Mouse (Mus musculus): ENCODE results near the gene Crls1. TPM values are rescaled to one million over a fixed set of nuclear protein-coding genes. Genes with fewer than 3 reads are reported as not detected.

The Crls1 gene
- polyA plus RNA-seq, 1 experiment from 2014 or later = 11.2 TPM

DNA sequence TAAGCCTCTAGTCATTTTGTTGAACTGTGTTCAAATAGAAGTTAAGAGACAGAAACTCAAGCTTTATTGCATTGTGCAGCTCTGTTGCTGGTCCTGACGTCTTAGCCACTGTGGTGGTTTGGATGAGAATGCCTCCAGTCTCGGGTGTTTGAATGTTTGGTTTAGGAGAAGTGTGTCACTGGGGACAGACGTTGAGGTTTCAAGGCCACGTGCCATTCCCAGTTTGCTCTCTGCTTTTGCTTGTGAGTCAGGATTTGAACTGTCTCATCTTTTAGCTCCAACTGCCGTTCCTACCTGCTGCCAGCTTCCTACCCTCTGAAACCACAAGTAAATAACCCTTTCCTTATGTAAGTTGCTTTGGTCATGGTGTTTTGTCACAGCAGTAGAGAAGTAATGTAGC, 21.1 kb downstream of the Crls1 start:
- Histone ChIP-seq H3K4me3 (replicated peaks) (no peak overlapping the region), H3K9ac (no peak overlapping the region), H3K36me3 (peaks cover 35% of the 10 kb centered on the region), H3K27ac (no peak overlapping the region), H3K4me1 (no peaks in the 10 kb centered on the region), H3K4me2 (no peak overlapping the region), H3K27me3 (no peaks in the 10 kb centered on the region), H3K9me3 (replicated peaks) (no peaks in the 10 kb centered on the region)
- ATAC-seq (replicated peaks; ENCODE audit: low FRiP score) = no peak
- WGBS = 82% methylated on average over 5 of the region's 5 CpGs

DNA sequence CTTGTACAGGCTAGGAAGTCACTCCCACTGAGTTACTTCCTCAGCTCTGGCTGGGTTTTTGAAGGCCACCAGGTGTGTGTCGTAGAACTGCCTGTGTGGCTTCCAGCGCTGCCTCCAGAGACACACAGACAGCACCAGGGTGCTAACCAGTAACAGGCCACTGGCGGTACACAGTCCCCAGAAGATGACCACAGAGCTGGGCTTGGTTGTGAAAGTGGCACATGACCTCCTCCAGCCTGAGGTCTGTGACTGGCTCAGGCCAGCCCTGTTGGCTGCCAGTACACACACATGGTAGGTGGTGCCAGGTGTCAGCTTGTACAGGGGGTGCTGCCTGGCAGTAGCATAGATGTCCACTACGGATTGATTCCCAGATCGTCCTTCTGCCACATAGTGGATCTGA, 23.2 kb downstream of the Crls1 start:
- no peaks in the 10 kb centered on the region for H3K4me1 ChIP-seq
- WGBS = 84% methylated on average over 5 of the region's 5 CpGs
- no peaks in the 10 kb centered on the region for H3K27me3 ChIP-seq
- H3K9ac ChIP-seq = no peak overlapping the region
- H3K36me3 ChIP-seq = peaks cover 22% of the 10 kb centered on the region
- no peaks in the 10 kb centered on the region for H3K9me3 ChIP-seq (replicated peaks)
- no peak overlapping the region for H3K4me2 ChIP-seq
- ATAC-seq (replicated peaks; ENCODE audit: low FRiP score) = no peak
- H3K4me3 ChIP-seq (replicated peaks) = no peak overlapping the region
- no peak overlapping the region for H3K27ac ChIP-seq

DNA sequence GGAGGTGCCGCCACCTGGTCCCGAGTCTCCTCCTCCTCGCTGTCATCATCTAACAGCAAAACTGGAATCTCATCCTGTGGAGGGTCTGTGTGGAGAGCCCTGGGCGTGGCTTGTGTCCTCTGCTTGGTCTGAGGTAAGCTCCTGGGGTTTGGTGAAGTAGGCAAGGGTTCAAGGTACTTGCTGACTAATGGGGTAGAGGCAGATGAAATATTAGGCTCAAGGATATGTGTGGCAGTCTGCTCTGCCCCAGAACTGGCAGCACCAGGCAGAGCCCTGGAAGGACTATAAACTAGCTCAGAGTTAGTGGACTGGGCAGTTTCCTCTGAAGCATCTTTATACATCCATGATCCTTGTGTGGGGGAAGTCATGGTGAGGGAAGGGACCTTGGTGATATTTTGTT, 23.8 kb downstream of the Crls1 start:
- Histone ChIP-seq H3K4me3 (replicated peaks) (no peak overlapping the region), H3K27me3 (no peaks in the 10 kb centered on the region), H3K9ac (no peak overlapping the region), H3K27ac (no peak overlapping the region), H3K36me3 (peaks cover 18% of the 10 kb centered on the region), H3K4me1 (no peaks in the 10 kb centered on the region), H3K4me2 (no peak overlapping the region), H3K9me3 (replicated peaks) (no peaks in the 10 kb centered on the region)
- 78% methylated on average over 4 of the region's 4 CpGs for WGBS
- ATAC-seq (replicated peaks; ENCODE audit: low FRiP score) = no peak

DNA sequence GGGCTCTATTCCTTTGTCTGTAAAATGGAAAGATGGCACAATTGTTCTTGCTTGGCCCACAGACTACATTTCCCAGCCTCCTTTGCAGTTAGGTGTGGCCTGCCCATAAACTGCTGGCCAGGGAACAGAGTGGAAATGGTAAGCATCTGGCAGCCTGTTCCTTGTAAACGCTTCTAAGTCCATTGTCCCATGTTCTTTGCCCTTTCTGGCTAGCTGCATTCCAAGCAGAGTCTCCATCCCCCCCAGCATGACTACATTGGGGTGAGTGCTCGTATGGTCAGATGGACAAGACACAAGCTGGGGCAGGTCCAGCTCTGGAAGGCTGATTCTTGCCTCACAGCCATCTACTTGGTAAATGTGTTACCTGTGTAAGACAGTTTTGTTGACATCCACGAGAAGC, 25.2 kb downstream of the Crls1 start:
- H3K4me1 ChIP-seq = no peaks in the 10 kb centered on the region
- WGBS = 72% methylated on average over 3 of the region's 3 CpGs
- no peaks in the 10 kb centered on the region for H3K27me3 ChIP-seq
- ATAC-seq (replicated peaks; ENCODE audit: low FRiP score) = no peak
- H3K4me3 ChIP-seq (replicated peaks) = no peak overlapping the region
- H3K36me3 ChIP-seq = peaks cover 8% of the 10 kb centered on the region
- no peak overlapping the region for H3K9ac ChIP-seq
- H3K9me3 ChIP-seq (replicated peaks) = no peaks in the 10 kb centered on the region
- no peak overlapping the region for H3K27ac ChIP-seq
- no peak overlapping the region for H3K4me2 ChIP-seq

DNA sequence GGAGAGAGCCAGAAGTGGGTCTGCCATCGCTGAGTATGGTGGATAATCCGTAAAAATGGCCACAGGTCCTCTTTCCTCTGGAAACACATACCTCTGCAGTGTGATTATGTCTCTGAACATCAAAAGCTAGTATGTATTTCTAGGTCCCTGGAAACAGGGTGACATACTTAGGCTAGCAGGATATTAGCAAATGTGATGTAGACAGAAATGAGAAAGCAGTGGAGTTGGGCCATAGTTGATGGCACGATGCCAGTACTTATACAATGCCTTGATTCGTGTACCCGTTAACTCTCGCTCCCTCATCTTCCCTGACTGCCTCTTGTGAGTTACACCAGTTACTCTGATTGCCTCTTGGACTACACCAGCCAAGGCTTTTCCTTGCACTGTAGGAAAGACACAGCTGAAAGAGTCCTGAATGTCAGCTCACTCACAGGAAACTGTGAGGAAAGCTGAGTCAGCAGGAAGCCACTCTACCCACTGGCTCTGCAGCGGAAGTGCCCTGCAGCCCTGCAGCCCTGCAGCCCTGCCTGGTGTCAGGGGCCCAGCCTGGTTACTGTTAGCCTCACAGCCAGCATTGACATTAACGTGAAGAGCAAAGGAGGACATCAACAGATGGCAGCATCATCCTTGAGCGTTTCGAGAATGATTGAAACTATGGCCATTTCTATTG, 27.3 kb downstream of the Crls1 start:
- H3K4me2 ChIP-seq = no peak overlapping the region
- H3K4me3 ChIP-seq (replicated peaks) = no peak overlapping the region
- no peak overlapping the region for H3K27ac ChIP-seq
- H3K36me3 ChIP-seq = no peaks in the 10 kb centered on the region
- no peaks in the 10 kb centered on the region for H3K9me3 ChIP-seq (replicated peaks)
- 80% methylated on average over 10 of the region's 10 CpGs for WGBS
- peaks cover 17% of the 10 kb centered on the region for H3K27me3 ChIP-seq
- no peak overlapping the region for H3K9ac ChIP-seq
- no peak for ATAC-seq (replicated peaks; ENCODE audit: low FRiP score)
- H3K4me1 ChIP-seq = peaks cover 2% of the 10 kb centered on the region

DNA sequence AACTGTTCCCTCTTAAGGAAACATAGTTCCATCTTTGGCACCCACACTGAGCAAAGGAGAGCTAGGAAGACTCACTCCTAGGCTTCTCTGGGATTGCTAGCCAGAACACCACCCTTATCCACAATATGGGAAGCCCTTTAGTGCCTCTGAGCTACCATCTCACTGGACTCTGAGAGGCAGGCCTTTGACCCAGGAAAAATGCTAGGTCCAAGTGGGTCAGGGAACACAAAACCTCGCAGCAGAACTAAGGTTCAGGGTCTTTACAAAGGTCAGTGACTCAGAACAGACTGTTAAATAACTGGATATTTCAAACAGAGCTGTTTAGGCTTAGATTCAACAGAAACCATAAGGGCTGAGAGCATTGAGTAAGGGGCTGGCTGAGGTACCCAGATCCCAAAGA, 30.5 kb downstream of the Crls1 start:
- no peak for ATAC-seq (replicated peaks; ENCODE audit: low FRiP score)
- H3K36me3 ChIP-seq = no peaks in the 10 kb centered on the region
- 67% methylated on average over 1 of the region's 1 CpGs for WGBS

DNA sequence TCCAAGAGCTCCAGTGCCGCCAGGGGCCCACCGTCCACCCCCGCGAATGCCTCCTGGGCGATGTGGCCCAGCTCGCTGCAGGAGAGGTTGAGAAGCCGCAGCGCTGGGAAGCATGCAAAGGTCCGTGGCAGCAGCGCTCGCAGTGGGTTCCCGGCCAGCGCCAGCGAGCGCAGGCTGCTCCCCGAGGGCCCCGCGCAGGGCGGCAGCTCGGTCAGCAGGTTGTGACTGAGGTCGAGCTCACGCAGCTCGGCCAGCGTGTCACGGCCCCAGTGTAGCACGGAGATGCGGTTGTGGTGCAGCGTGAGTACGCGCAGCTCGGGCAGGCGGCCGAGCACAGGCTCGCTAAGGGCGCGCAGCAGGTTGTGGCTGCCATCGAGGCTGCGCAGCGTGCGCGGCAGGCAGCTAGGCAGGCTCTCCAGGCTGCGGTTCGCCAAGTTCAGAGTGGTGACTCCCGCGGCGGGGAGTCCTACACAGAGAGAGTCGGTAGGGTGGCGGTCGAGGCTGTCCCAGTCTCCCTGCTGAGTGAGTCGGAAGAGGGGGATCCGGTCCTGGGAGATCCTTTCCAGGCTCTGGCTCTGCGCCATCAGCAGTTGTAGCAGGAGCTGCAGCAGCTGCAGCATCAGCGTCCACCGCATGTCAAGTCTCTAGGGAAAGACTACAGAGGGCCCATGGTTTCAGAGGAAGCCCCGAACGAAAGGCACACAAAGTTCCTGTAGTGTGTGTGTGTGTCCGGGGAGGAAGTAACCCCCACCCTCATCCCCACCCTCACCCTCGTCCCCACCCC, 33.0 kb downstream of the Crls1 start:
- Histone ChIP-seq H3K9me3 (replicated peaks) (no peaks in the 10 kb centered on the region), H3K9ac (peak overlapping the region; percentile 21; the same call in 1 of the 2 replicates), H3K27ac (no peak overlapping the region), H3K27me3 (peaks cover 37% of the 10 kb centered on the region), H3K4me1 (peaks cover 33% of the 10 kb centered on the region), H3K4me3 (replicated peaks) (peak overlapping the region; percentile 55), H3K4me2 (peak overlapping the region; percentile 98), H3K36me3 (no peaks in the 10 kb centered on the region)
- peak; percentile 83 for ATAC-seq (replicated peaks; ENCODE audit: low FRiP score)
- WGBS = under 1% methylated on average over 55 of the region's 58 CpGs

More for the DNA sequence above, 30.5 kb downstream of the Crls1 start:
- H3K4me1 ChIP-seq = peaks cover 30% of the 10 kb centered on the region
- no peak overlapping the region for H3K27ac ChIP-seq
- H3K4me2 ChIP-seq = no peak overlapping the region
- H3K4me3 ChIP-seq (replicated peaks) = no peak overlapping the region
- H3K9me3 ChIP-seq (replicated peaks) = no peaks in the 10 kb centered on the region
- H3K9ac ChIP-seq = no peak overlapping the region
- peaks cover 37% of the 10 kb centered on the region for H3K27me3 ChIP-seq

DNA sequence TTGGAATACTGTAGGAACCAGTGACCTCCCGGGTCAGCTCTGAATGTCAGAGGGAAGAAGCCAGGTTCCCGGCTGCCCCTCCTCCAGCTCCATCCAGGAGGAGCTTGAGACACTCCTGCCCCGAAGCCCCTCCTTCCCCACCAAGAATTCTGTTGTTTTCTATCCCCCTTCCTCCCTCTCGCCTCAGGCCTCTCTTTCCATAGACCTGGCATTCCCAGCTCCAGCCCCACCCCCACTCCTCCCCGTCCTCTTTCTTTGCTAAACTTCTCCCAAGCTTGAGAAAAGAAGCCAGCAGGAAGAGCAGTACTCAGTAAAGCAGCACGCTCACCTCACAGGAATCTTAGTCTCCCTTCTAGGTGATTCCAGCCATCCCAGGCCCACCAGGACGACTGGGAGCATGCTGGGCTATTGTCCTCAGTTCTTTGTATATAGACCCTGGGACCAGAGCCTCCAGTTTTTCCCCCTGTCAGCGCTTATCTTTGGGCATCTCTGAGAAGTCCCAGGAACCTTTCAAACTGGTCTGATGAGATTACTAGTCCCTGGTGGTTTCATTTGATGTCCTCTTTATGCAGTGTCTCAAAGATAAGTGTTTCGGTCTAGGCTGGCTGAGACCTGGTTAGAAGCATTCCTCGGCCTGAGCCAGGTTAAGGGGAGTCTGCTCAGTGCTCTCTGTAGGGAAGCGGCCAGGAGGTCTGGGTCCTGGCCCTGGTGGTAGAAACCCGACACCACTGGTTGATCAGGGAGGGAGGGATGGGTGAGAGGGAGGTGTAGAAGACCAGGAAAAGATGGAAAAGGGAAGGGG, 34.6 kb downstream of the Crls1 start, which contains the start of gene Lrrn4:
Gene Lrrn4, minus strand, starts transcription at position 48 of the 802 bp plus-strand sequence.
- peak within 1 kb of the TSS; percentile 98 for H3K4me2 ChIP-seq
- peak within 1 kb of the TSS; percentile 55 for H3K4me3 ChIP-seq (replicated peaks)
- H3K9ac ChIP-seq = peak within 1 kb of the TSS; percentile 21; the same call in 1 of the 2 replicates
- 10% methylated on average over 12 of the region's 12 CpGs for WGBS
- no peak within 1 kb of the TSS for H3K27ac ChIP-seq
- no peaks in the 10 kb centered on the region for H3K9me3 ChIP-seq (replicated peaks)
- H3K36me3 ChIP-seq = no peaks in the 10 kb centered on the region
- 0 out of 2 replicates have a peak, but pooled peaks have one; percentile 43 for ATAC-seq (replicated peaks; ENCODE audit: low FRiP score)
- H3K4me1 ChIP-seq = peaks cover 35% of the 10 kb centered on the region
- H3K27me3 ChIP-seq = peaks cover 37% of the 10 kb centered on the region

DNA sequence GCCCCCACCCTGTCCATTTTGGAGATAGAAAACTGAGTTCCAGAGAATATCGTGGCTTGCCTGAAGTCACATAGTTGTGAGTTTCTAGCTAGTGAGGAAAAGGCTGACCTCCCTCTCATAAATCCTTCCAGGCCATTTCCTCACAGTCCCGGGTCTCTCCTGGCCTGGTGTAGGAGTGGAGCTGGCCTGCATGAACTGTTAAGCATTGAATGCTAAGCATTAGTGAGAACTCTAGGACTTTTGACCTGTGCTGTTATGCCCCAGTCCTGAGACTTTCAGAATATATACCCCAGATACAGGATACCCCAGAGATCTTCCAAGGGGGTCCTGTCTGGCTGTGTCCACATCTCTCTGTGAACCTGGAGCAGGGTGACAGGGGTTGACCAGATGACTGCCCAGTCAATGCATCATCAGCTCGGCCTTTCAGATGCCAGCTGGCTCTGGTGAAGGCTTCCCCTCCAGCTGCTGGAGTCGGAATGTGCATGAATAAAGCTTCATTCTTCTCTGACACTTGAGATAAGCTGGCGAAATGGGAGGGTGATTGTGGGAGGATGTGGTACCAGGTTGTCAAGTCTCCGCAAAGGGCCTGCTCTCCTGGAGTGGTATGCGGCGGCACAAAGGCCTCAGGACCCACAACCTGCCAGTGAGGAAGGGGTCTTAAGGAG, 38.0 kb downstream of the Crls1 start:
- H3K27ac ChIP-seq = no peak overlapping the region
- peak; percentile 63 for ATAC-seq (replicated peaks; ENCODE audit: low FRiP score)
- H3K36me3 ChIP-seq = no peaks in the 10 kb centered on the region
- WGBS = 27% methylated on average over 8 of the region's 8 CpGs
- H3K27me3 ChIP-seq = peaks cover 14% of the 10 kb centered on the region
- H3K9me3 ChIP-seq (replicated peaks) = no peaks in the 10 kb centered on the region
- no peak overlapping the region for H3K4me3 ChIP-seq (replicated peaks)
- no peak overlapping the region for H3K4me2 ChIP-seq
- H3K9ac ChIP-seq = no peak overlapping the region
- peaks cover 26% of the 10 kb centered on the region for H3K4me1 ChIP-seq

DNA sequence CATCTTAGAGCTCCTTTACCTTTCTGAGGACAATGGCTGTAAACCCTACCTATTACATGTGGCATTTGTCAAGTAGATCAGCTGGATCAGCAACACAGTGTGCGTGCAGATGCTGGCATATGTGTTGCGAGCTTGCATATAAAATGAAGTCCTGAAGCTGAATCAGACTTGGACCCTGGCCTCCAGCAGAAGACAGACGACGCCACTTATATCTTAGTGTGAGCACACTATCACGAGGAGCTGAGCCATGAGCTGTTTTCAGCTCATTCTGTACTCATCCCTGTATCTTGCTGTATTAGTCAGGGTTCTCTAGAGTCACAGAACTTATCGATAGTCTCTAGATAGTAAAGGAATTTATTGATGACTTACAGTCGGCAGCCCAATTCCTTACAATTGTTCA, 38.8 kb downstream of the Crls1 start:
- H3K4me1 ChIP-seq = peaks cover 18% of the 10 kb centered on the region
- no peak overlapping the region for H3K4me3 ChIP-seq (replicated peaks)
- H3K27me3 ChIP-seq = peaks cover 5% of the 10 kb centered on the region
- H3K9ac ChIP-seq = no peak overlapping the region
- H3K36me3 ChIP-seq = no peaks in the 10 kb centered on the region
- no peak overlapping the region for H3K27ac ChIP-seq
- ATAC-seq (replicated peaks; ENCODE audit: low FRiP score) = no peak
- H3K9me3 ChIP-seq (replicated peaks) = no peaks in the 10 kb centered on the region
- H3K4me2 ChIP-seq = no peak overlapping the region
- WGBS = 90% methylated on average over 7 of the region's 7 CpGs

DNA sequence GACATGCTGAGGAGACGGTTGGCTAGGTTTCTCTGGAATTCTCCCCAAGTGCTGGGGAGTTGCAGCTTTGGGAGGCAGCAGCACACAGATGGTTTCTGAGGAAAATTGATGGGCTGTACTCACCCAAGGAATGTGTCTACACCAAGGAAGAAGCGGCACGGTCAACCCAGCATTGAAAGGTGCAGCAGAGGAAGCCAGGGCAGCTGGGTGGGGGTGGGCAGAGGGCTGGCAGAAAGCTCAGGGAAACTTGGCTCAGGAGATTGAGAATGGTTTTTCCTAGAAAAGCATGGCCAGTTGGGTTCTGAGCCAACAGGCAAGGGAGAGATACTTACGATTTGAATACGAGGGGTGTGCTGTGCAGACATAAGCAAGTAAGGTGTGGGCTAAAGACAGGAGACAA, 47.4 kb downstream of the Crls1 start:
- Histone ChIP-seq H3K9me3 (replicated peaks) (no peaks in the 10 kb centered on the region), H3K4me3 (replicated peaks) (no peak overlapping the region), H3K4me2 (no peak overlapping the region), H3K36me3 (no peaks in the 10 kb centered on the region), H3K4me1 (no peaks in the 10 kb centered on the region), H3K27me3 (no peaks in the 10 kb centered on the region), H3K9ac (no peak overlapping the region), H3K27ac (no peak overlapping the region)
- ATAC-seq (replicated peaks; ENCODE audit: low FRiP score) = no peak
- WGBS = 75% methylated on average over 5 of the region's 5 CpGs

Measured in kidney, embryonic 15.5 days (tissue).